Mouse (Mus musculus) olfactory bulb, adult 2 months (tissue): ENCODE results near the gene Fignl1. TPM values are rescaled to one million over a fixed set of nuclear protein-coding genes. Genes with fewer than 3 reads are reported as not detected.

Experiments
- H3K27ac ChIP-seq: fragments of 200-500 bp; 2 replicates; pipeline ENCODE4 v1.5.1; 2012; ENCODE audit warnings: low read depth, low read length; ENCODE audit not compliant: insufficient read depth
- H3K4me1 ChIP-seq: fragments of 200-500 bp; 2 replicates; pipeline ENCODE4 v1.6.1; 2012; ENCODE audit warnings: low read length; ENCODE audit not compliant: control insufficient read depth, insufficient read depth
- H3K4me3 ChIP-seq: fragments of 200-500 bp; 2 replicates; pipeline ENCODE4 v1.5.1; 2012; ENCODE audit warnings: mild to moderate bottlenecking, low read depth, low read length, moderate library complexity; ENCODE audit not compliant: insufficient read depth
- CTCF ChIP-seq: fragments of 200-500 bp; IDR thresholded peaks from 2 replicates; pipeline ENCODE4 v1.5.1; 2012; ENCODE audit warnings: low read depth, mild to moderate bottlenecking, low read length, moderate library complexity; ENCODE audit not compliant: insufficient read depth
- POLR2A ChIP-seq: fragments of 200-500 bp; IDR thresholded peaks from 2 replicates; pipeline ENCODE4 v1.6.1; 2012; ENCODE audit warnings: mild to moderate bottlenecking, low read depth, low read length, moderate library complexity; ENCODE audit not compliant: insufficient read depth
- WGBS: fragments of 180-500 bp; shearing (Covaris S2); methylation state at CpG from one replicate; pipeline ENCODE4 v1.1.7; 2018; 5-methylcytosine and 5-hydroxymethylcytosine counted together
- polyA plus RNA-seq: library from polyadenylated mRNA; stranded (reverse); fragments of >200 nt; gene quantifications from 2 replicates; pipeline ENCODE4 v1.2.4, GENCODE M21; 2012; ENCODE audit warnings: low replicate concordance; ENCODE audit not compliant: missing spikeins, insufficient read depth, insufficient read length

Gene Fignl1
- polyA plus RNA-seq, 1 experiment, result not detected

DNA sequence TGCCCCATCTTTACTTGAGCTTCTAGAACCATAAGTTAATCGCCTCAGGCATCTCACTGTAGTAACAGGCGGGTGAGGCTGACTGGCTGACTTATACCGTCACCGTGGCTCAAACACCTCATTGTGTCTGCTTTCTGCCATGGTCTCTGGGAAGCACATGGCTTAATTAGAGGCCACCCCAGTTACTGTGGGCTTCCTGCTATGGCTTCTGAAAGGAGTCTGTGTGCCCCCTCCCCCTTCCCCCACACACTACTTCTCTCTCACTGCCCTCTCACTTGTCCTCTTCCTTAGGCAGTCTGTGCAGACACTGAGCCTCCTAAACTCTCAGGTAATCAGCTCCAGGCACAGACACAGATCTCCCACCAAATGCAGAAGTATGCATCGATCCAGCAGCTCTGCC lies 19.5 kb upstream of the Fignl1 start:
- TF ChIP-seq POLR2A, result no peak
- TF ChIP-seq CTCF, result no peak
- H3K4me3 ChIP-seq, result no peak overlapping the region
- H3K27ac ChIP-seq, result no peak overlapping the region
- WGBS, result 64% methylated on average over 5 of the region's 5 CpGs
- H3K4me1 ChIP-seq, result no peaks in the 10 kb centered on the region

DNA sequence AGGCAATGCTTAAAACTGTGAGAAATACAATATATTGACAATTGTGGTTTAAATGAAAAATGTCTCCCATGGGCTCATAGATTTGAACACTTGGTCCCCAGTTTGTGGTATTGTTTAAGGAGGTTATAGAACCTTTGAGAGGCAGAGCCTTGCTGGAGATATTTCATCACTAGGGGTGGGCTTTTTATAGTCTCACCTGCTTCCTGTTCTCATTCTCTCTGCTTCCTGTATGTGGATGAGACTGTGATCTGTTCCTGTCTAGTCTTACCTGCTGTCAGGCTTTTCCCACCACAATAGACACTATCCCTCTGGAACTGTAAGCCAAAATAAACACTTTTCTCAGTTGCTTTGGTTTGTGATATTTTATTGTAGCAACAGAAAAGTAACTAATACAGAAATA lies 17.7 kb upstream of the Fignl1 start:
- no peak overlapping the region for H3K27ac ChIP-seq
- no peak for TF ChIP-seq POLR2A
- TF ChIP-seq CTCF, result no peak
- no peaks in the 10 kb centered on the region for H3K4me1 ChIP-seq
- no peak overlapping the region for H3K4me3 ChIP-seq

DNA sequence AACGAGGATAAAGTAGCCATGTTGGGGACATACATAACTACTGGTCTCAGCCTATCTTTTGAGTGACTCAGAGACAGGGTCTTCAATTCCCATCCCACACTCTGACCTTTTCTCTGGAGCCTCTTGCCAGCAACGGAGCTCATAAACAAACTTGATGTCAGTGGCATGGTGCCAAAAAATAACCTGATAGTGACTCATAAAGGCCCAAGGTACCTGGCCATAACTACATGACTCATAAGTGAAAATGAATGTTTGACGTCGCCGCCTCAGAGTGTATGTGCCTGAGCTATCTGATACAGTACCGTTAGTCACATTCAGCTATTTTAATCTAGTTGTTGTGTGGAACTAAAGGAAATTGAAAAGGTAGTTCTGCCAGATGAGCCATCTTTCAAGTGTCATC lies 16.9 kb upstream of the Fignl1 start:
- TF ChIP-seq POLR2A, result no peak
- no peak for TF ChIP-seq CTCF
- no peaks in the 10 kb centered on the region for H3K4me1 ChIP-seq
- no peak overlapping the region for H3K27ac ChIP-seq
- no peak overlapping the region for H3K4me3 ChIP-seq
- WGBS, result 71% methylated on average over 6 of the region's 6 CpGs

DNA sequence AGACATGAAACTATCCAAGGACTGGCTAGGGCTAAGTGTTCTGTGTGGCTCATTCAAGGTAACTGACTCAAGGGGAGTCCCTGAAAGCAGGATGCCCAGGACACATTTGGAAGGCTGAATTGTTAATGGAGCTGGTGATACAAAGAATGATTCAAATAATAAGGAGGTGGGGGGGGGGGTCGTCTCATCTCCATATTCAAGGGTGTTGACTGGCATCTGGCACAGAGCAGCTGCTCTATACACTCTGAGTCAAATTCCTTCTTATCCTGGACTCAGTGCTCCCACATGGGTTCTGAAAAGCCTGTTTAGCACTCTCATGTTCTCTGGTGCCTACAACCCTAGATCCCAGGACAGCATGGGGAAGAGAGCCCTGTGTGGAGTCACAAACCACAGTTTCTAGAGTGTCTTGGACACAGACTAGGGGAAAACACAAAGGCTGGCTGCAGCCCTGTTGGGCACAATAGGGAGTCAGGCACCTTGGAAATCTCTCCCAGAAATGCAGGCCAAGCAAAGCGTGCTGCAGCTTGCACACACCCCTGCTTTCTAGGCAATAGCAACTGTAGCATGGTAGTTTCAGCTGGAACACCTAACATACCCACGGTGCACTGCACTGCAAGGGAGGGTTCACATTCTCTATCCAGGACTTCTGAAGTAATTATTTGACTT lies 16.3 kb upstream of the Fignl1 start:
- 66% methylated on average over 3 of the region's 3 CpGs for WGBS
- no peak overlapping the region for H3K27ac ChIP-seq
- H3K4me1 ChIP-seq, result no peaks in the 10 kb centered on the region
- no peak for TF ChIP-seq POLR2A
- no peak for TF ChIP-seq CTCF
- no peak overlapping the region for H3K4me3 ChIP-seq

DNA sequence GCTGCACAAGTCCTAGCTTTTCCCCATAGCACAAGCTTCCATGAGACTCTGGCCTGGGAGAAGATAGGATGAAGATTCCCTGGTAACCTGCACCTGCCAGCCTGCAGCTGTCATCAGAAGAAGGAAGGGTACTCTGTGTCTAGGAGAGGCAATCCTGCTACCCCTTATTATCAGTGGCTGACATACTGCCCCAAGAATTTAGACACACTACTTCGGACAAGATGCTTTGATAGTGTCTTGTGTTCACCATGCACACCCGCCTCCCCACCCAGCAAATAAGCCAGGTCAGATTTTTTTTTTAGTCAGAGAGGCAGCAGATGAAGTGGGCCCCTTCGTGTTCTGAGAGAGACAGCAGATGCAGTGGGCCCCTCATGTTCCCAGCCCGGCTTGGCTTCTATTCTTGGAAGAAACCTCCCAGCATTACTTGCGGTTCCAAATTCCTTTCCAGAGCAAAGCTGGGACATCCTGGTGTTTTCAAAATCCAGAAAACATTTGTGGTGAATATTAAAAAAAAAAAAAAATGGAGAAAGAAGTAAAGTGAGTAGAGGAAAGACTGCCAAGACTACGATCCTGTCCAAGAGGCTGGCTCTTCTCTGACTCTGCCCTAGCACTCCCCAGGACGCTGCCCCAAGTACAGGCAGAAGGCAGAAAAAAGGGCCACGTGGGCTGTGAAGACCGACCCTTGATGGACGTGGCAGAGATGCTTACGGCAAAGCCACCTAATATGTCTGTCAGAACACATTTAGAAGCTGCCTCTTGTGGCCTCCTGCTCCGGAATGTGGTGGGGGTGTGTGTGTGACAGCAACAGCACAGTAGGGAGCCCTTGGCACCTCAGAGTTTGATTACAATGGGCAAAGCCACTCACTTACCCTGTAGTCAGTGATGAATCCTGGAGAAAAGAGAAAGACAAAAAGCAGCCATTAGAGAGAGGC lies 15.5 kb upstream of the Fignl1 start:
- no peaks in the 10 kb centered on the region for H3K4me1 ChIP-seq
- no peak overlapping the region for H3K4me3 ChIP-seq
- 67% methylated on average over 12 of the region's 12 CpGs for WGBS
- no peak overlapping the region for H3K27ac ChIP-seq
- TF ChIP-seq CTCF (no peak), POLR2A (no peak)

DNA sequence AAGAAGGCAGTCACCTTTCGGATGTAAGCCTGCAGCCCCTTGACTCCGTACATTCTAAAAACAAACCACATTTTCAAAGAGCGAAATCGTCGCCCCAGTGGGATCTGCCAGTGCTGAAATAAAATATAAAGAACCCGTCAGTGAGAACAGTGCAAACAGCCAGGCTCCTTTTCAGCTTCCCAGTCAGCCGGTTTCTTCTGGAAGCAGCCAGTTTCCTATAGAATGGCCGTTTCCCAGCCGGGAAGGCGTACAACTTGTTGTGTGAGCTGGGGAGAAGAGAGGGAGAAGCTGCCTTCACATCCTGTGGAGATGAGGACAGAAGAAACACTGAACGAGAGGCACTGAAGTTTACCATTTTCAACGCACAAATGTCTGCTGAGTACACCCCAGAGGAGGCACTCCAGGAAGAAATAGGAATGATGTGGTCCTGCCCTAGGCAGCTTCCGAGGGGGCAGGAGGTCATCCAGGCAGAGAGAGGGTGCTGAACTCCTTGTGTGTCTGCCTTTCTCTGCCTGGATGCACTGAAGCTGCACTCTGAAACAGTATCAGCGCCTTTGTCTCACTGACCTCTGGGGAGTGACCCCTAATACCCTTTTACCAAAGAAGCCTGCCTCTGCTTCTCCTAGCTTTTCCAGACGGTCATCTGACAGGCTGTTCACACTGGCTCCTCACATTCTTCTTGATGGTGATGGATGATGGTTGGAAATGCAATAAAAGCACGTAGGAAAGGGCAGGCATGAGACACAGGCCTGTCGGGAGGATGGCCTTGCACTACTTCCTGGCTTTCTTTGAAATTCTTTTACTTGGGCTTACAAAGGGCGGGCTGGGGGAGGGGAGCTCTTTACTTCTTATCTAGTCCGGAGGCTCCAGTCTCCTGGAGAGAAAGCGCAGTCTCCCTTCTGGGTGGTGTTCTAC lies 13.7 kb upstream of the Fignl1 start:
- H3K27ac ChIP-seq, result no peak overlapping the region
- 55% methylated on average over 20 of the region's 20 CpGs for WGBS
- H3K4me1 ChIP-seq, result no peaks in the 10 kb centered on the region
- TF ChIP-seq POLR2A (no peak), CTCF (no peak)
- no peak overlapping the region for H3K4me3 ChIP-seq

DNA sequence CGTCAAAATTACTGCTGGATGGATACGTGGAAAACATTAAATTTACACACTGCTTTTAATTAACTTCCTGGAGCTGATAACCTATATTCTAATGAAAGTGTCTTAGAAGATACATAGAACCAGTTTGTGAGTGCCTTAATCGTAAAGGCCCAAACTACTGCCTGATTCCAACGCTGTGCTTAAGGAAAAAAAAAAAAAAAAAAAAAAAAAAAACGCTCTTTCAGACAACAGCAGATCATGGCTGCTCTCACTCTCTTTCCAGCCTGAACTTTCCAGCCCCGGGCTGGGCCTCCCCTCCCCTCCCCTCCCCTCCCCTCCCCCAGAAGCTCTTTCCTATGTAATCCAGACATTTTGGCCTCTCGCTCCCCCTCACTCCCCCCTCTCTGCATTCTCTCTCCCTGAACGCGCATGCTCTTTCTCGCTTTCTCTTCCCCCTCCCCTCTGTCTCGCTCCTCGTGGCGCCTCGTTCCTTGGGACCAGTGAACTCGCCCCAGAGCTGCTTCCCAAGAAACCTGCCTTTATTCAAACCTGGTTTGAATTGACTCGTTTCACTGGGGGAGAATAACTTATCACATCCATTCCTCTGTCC lies 12.7 kb upstream of the Fignl1 start:
- Histone ChIP-seq H3K4me1 (no peaks in the 10 kb centered on the region), H3K27ac (no peak overlapping the region), H3K4me3 (no peak overlapping the region)
- 13% methylated on average over 15 of the region's 16 CpGs for WGBS
- TF ChIP-seq CTCF, result no peak
- TF ChIP-seq POLR2A, result no peak

DNA sequence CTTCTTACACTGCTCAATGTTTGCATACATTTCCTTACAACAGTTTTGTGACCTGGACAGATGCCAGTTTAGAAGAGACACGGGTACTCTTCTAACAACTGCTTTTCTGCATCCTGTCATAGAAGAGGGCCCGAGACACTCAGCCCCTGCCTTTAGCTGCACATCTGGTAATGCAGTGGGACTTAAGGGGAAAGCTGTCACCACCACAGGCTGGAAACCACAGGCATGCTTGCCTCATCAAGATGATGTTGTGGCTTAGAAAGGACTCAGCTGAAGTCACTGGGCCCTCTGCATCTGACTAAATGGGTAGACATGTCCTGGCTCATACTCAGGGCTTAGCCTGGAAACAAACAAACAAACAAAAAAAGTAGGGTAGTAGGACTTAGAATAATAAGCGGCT lies 12.0 kb upstream of the Fignl1 start:
- TF ChIP-seq CTCF, result no peak
- no peak for TF ChIP-seq POLR2A
- WGBS, result 65% methylated on average over 3 of the region's 3 CpGs

More for the DNA sequence above, 12.0 kb upstream of the Fignl1 start:
- Histone ChIP-seq H3K4me3 (no peak overlapping the region), H3K4me1 (no peaks in the 10 kb centered on the region), H3K27ac (no peak overlapping the region)
